Mouse (Mus musculus): ENCODE data around the gene Tcf7l1. TPM values are rescaled to one million over a fixed set of nuclear protein-coding genes. Genes with fewer than 3 reads are reported as not detected.

Tcf7l1 gene
- total RNA-seq, 2 experiments from 2014 or later: 3.4 to 3.6 TPM

DNA sequence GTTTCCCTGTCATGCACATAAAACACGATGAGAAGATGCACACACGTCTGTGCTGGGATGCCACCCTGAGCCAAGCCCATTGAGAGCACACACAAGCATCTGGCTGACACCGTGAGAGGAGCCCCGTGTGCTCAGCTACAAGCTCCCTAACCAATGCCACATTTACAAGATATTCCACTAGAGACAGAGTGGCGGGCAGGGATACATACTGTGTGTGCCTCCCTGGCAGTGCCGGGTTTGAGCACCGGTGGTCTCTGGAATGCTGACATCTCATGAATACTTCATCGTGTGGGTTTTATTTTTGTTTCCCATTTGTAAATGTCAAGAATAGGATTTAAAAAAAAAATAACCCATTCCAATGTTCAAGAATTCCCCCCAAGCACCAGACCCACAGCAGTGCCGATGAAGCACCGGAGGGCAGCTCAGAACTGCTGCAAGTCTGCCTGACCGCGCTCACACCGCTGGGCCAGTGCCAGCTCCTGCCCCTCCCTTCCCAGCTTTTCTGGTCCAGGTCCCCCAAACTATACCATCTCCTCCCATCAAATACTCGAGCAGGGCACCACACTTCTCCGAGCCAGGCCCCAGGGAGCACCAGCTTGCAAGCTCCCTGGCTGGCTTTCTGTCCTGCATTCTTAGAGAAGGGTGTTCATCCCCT is 65.2 kb downstream of the Tcf7l1 start:
- DNase-seq (ENCODE audit: extremely low spot score in 1 of 2, low spot score in 2 of 2): peak in 1 of 2 experiments; percentile 31
- intact Hi-C loops (cut with DNase I): no loop called here

GRCm38 (mm10) chr6:72723143-72723542 is 65.9 kb downstream of the Tcf7l1 start:
- intact Hi-C loops (cut with DNase I): no loop called here
- no peak for DNase-seq (ENCODE audit: extremely low spot score in 1 of 2, low spot score in 2 of 2)

DNA sequence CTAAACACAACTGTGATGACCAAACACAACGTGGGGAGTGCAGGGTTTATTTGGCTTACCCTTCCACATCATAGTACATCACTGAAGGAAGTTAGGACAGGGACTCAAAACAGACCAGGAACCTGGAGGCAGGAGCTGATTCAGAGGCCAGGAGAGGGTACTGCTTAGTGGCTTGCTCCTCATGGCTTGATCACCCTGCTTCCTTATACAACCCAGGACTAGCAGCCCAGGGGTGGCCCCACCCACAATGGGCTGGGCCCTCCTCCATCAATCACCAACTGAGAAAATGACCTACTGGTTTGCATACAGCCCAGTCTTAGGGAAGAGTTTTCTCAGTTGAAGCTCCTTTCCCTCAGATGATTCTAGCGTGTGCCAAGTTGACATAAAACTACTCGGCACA is 68.2 kb downstream of the Tcf7l1 start:
- no peak for DNase-seq (ENCODE audit: extremely low spot score in 1 of 2, low spot score in 2 of 2)
- intact Hi-C loops (cut with DNase I): no loop called here

- DNase-seq (ENCODE audit: extremely low spot score in 1 of 2, low spot score in 2 of 2): peak in 1 of 2 experiments; percentile 66
- intact Hi-C loops (cut with DNase I): no loop called here
These were observed 74.3 kb downstream of the Tcf7l1 start for GRCm38 (mm10) chr6:72714726-72715125.

DNA sequence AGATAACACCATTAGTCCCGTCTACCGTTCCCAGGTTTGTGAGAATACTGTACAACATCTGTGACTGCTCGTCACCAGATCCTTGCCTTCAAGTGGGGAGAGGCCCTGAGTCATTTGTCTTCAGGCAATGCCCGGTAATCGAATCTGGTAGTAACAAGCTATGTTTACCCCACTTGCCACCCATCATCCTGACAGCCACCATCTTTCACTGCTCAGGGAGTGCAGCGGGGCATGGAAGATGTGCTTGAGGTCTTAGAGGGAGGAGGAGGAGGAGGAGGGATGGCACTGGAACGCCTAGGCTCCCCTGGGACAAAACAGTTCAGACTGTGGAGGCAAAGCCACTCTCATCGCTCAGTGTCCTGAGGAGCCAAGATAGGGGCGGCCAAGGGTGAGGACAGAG is 74.8 kb downstream of the Tcf7l1 start:
- intact Hi-C loops (cut with DNase I): no loop called here
- no peak for DNase-seq (ENCODE audit: extremely low spot score in 1 of 2, low spot score in 2 of 2)

DNA sequence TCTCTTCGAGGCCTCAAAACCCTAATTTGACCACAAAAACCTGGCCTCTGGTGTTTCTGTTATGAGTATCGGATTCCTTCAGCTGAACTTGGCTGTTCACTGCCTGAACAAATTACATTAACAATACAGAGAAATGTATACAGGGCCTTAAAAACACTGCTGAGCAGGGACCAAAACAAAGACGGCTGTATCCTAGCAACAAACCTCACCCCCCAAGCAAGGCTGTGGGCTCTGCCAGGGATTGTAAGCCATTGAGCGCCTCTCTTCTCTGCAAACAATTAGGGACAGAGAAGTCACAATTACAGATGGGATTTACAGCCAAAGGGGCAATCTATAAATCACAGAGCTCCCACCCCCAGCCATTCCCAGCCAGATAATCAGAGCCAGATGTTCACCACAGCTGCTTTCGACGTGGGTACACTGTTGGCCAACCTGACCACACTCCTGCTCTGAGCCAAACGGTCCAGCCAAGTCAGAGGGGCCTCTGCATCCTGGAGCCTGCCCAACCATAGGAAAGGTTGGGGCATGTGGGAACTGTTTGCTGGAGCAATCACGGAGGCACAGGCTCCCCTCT is 77.5 kb downstream of the Tcf7l1 start:
- intact Hi-C loops (cut with DNase I): no loop called here

DNA sequence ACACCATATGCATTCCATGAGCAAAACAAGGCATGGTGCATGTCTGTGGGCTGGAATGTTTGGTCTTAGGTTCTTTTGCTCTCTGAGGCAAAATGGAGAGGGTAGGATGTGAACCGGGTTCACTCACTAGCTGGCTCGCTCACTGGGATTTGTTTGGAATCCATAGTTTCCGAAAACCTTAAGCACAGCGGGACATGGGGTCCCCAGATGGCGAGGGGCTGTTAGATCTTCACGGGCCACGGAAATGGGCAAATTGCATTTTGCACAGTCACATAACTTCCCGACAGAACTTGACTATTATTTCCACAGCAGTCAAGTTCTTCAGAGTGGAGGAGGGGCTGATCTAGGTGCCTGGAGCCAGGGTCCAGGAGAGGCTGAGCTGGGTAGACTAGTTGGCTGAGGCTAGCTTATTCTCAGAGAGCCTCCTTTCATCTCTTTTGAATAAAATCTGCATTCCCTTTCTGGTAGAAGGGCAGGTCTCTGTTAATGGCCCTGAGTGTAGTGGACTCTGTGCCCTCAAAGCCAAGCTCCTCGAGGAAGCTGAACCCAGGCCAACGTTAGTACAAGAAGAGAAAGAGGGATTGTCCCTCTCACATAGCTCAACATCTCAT is 78.1 kb downstream of the Tcf7l1 start:
- intact Hi-C loops (cut with DNase I): no loop called here
- DNase-seq (ENCODE audit: extremely low spot score in 1 of 2, low spot score in 2 of 2): peak in 1 of 2 experiments; percentile 44

More for the DNA sequence above, 77.5 kb downstream of the Tcf7l1 start:
- peak in 1 of 2 experiments; percentile 27 for DNase-seq (ENCODE audit: extremely low spot score in 1 of 2, low spot score in 2 of 2)

- intact Hi-C loops (cut with DNase I): no loop called here
- DNase-seq (ENCODE audit: extremely low spot score in 1 of 2, low spot score in 2 of 2): no peak
These were observed 89.5 kb downstream of the Tcf7l1 start for GRCm38 (mm10) chr6:72699467-72700126.

- DNase-seq (ENCODE audit: extremely low spot score in 1 of 2, low spot score in 2 of 2): no peak
- intact Hi-C loops (cut with DNase I): no loop called here
These were observed 90.5 kb downstream of the Tcf7l1 start for GRCm38 (mm10) chr6:72698559-72698958.

GRCm38 (mm10) chr6:72696601-72697335 is 92.3 kb downstream of the Tcf7l1 start:
- no peak for DNase-seq (ENCODE audit: extremely low spot score in 1 of 2, low spot score in 2 of 2)
- intact Hi-C loops (cut with DNase I): no loop called here

DNA sequence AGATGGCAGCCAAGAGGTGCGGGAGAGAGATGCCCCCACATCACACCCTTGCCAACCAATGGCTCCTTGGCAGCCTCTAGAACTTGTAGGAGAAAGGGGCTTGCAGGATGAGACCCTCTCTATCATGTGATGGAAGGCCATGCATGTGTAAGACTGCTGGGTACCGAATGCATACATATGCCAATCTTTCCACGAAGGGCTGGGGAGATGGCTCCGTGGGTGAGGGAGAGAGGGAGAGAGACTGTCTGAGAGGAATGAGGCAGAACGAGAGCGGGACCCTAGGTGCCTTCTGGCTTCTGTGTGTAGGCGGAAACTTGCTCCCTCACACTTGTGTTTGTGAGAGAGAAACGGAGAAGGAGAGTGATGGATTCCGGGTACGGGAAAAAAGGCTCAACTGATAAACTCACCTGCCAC is 94.3 kb downstream of the Tcf7l1 start:
- intact Hi-C loops (cut with DNase I): no loop called here
- no peak for DNase-seq (ENCODE audit: extremely low spot score in 1 of 2, low spot score in 2 of 2)

DNA sequence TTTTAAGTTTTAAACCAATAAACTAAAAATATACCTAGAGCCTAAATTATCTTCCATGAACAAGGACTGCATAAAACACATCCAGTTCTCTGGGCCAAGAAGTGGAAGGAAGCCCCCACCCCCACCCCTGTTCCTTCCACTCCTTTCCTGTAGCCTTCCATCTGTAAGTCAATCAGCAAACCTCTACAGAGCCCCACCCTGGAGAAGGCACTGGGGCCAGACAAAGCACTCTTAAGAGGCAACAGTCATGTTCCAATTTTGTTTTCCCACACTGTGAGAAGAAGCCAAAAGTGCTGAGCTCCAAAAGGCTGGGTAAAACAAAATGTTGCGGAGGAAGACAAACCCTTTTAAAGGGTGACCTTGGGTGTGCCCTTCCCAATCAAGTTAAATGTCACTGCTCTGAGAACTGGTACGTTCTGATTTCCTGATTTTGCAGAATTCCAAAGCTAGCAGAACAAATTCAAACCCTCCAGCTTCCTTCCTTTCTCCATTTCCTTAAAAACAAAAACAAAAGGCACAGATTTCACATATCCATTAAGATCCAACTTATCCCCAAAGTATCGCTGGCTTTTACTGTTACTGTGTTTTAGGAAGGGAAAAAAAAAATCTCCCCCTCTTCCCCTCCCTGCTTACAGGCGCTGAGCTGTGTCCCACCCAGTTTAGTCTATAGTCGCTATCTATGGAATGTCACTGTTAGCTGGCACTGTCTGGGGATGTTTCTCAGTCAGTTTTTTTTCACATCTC is 94.8 kb downstream of the Tcf7l1 start:
- no peak for DNase-seq (ENCODE audit: extremely low spot score in 1 of 2, low spot score in 2 of 2)
- intact Hi-C loops (cut with DNase I): no loop called here

GRCm38 (mm10) chr6:72692469-72692868 is 96.6 kb downstream of the Tcf7l1 start:
- intact Hi-C loops (cut with DNase I): no loop called here
- DNase-seq (ENCODE audit: extremely low spot score in 1 of 2, low spot score in 2 of 2): no peak

DNA sequence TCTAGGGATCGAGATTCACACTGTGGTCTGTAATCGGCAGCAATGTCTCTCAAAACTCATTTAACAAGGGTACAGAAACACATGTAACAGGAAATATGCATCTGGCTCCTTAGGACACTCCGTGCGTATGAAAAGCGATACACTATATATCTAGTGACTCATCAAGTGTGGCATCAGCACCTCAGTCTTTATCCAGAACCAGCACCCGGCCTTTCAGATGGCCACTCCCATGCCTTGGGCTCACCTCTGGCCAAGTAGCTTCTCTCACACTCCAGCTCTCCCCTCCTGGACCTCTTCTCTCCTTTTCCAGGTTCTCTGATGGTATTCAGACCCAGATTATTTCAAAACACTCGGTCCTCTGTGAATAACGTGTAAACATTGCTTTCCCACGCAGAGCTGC is 97.5 kb downstream of the Tcf7l1 start:
- no peak for DNase-seq (ENCODE audit: extremely low spot score in 1 of 2, low spot score in 2 of 2)
- intact Hi-C loops (cut with DNase I): no loop called here

- peak in 1 of 2 experiments; percentile 39 for DNase-seq (ENCODE audit: extremely low spot score in 1 of 2, low spot score in 2 of 2)
- intact Hi-C loops (cut with DNase I): no loop called here
These were observed 98.5 kb downstream of the Tcf7l1 start for GRCm38 (mm10) chr6:72690595-72690994.

- DNase-seq (ENCODE audit: extremely low spot score in 1 of 2, low spot score in 2 of 2): no peak
- intact Hi-C loops (cut with DNase I): no loop called here
These were observed 99.1 kb downstream of the Tcf7l1 start for GRCm38 (mm10) chr6:72690001-72690400.

DNA sequence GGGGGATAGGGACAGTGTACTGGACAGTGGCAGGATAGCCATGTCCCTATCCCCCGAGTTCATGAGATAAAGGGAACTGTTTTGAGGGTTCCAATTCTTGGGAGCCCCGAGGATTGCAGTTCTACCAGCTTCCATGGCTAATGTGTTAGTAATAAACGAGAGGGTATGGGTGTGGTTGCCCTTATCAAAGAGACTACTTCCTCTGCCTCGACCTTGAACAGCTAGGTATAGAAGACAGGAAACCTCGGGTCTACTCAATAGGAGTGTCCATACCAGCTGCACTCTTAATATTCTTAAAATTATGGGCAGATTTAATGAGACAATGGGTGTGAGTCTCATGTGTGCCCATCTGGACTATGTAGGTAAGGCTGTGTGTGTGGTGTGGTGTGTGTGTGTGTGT is 100.0 kb downstream of the Tcf7l1 start:
- intact Hi-C loops (cut with DNase I): no loop called here
- DNase-seq (ENCODE audit: extremely low spot score in 1 of 2, low spot score in 2 of 2): no peak

GRCm38 (mm10) chr6:72685165-72685564 is 103.9 kb downstream of the Tcf7l1 start:
- peak in 1 of 2 experiments; percentile 60 for DNase-seq (ENCODE audit: extremely low spot score in 1 of 2, low spot score in 2 of 2)
- intact Hi-C loops (cut with DNase I): no loop called here

Measured in left cerebral cortex, postnatal 10 days (tissue).